Mouse (Mus musculus) neural tube, embryonic 14.5 days (tissue): ENCODE measurements at regions not wholly inside any gene's neighbourhood (a gene's known extent, or its start where the extent isn't known, plus 50 kb on each side); places are given as distances from the start of the nearest gene placed in this dataset.

Experiments
- ATAC-seq: fragments of 200-750 bp; cut with Nextera tagmentation; 2 replicates; pipeline ENCODE4 v1.8.0; 2017; ENCODE audit warnings: low read depth, mild to moderate bottlenecking, moderate TSS enrichment, moderate library complexity
- H3K27ac ChIP-seq: fragments of 300-500 bp; sonication (generic); 2 replicates; pipeline ENCODE4 v1.5.1; 2014; ENCODE audit warnings: low read depth, mild to moderate bottlenecking, control low read depth, low read length, moderate library complexity, mixed read lengths
- H3K27me3 ChIP-seq: fragments of 300-500 bp; sonication (generic); 2 replicates; pipeline ENCODE4 v1.6.1; 2014; ENCODE audit warnings: low read length; ENCODE audit not compliant: control insufficient read depth, insufficient read depth
- H3K36me3 ChIP-seq: fragments of 300-500 bp; sonication (generic); 2 replicates; pipeline ENCODE4 v1.6.1; 2014; ENCODE audit warnings: low read length, mixed read lengths; ENCODE audit not compliant: control insufficient read depth, insufficient read depth
- H3K4me1 ChIP-seq: fragments of 300-500 bp; sonication (generic); 2 replicates; pipeline ENCODE4 v1.6.1; 2014; ENCODE audit warnings: low read length; ENCODE audit not compliant: control insufficient read depth, insufficient read depth
- H3K4me2 ChIP-seq: fragments of 300-500 bp; sonication (generic); 2 replicates; pipeline ENCODE4 v1.6.1; 2014; ENCODE audit warnings: mild to moderate bottlenecking, low read depth, low read length, control low read depth
- H3K4me3 ChIP-seq: fragments of 300-500 bp; sonication (generic); 2 replicates; pipeline ENCODE4 v1.5.1; 2014; ENCODE audit warnings: low read depth, low read length, control low read depth, mixed read lengths
- H3K9ac ChIP-seq: fragments of 300-500 bp; sonication (generic); replicated peaks from 2 replicates; pipeline ENCODE4 v1.6.1; 2014; ENCODE audit warnings: low read depth, mild to moderate bottlenecking, control low read depth, low read length, mixed read lengths
- H3K9me3 ChIP-seq: fragments of 300-500 bp; sonication (generic); 2 replicates; pipeline ENCODE4 v1.6.1; 2016; ENCODE audit warnings: low read length; ENCODE audit not compliant: control insufficient read depth
- WGBS: fragments of 180-500 bp; shearing (Covaris S2); extraction: QIAGEN DNeasy Blood & Tissue Kit; methylation state at CpG from one replicate; pipeline ENCODE4 v1.1.7; 2014; 5-methylcytosine and 5-hydroxymethylcytosine counted together

DNA sequence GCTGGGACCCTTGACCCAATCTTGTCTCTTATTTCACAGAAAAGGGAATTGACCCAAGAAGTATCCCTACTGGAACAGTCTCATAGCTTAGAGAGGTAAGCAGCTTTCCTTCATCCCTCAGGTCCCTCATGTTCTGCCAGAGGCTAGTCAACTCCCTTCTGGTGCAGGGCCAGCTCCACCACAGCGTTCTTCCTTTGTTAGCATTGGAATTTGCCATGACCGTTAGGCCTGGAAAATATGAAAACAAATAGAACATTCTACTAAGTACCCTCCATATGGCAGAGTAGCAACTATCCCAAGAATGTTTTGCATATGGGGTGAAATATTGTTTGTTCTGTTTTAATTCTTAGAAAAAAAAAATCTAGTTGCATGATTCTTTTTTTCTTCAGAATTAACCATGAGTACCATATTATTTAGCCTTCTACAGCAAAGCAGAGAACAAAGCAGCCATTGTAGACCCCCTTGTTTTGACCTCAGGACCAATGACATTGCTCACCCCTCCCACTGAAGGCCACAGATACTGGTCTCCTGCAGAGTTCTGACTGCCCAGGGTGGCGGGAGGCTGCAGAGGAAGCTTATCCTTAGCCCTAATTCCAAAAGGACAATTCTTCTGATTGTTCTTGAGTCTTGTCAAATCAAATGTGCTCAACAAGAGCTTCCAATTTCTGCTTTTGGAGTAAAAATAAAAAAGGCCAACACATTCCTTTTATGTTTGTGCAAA, 78.1 kb upstream of the Ehbp1 start:
- Histone ChIP-seq H3K36me3 (no peaks in the 10 kb centered on the region), H3K4me3 (no peak overlapping the region), H3K4me1 (no peaks in the 10 kb centered on the region), H3K9ac (no peak overlapping the region), H3K27ac (no peak overlapping the region), H3K27me3 (no peaks in the 10 kb centered on the region), H3K9me3 (no peaks in the 10 kb centered on the region), H3K4me2 (no peak overlapping the region)
- no peak for ATAC-seq
- 48% methylated on average over 3 of the region's 3 CpGs for whole genome bisulfite sequencing

DNA sequence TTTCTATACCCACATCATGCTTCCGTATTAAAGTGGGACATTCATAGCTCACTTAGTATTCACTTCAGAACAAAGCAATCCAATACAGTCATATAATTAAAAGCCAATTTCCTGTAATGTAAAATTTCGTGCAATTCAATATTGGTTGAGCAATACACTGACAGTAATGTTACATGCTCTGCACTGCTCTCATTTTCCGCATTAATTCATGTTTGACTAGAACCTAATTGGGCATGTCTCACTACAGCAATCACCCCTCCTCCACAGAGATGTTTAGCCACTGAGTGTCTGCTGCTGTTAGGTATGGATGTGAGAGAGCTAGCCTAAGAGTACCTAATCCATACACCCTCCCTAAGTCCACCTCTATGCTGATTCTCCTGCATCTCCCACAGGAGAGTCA, 79.7 kb upstream of the Ehbp1 start:
- Histone ChIP-seq H3K27me3 (no peaks in the 10 kb centered on the region), H3K4me3 (no peak overlapping the region), H3K27ac (no peak overlapping the region), H3K9ac (no peak overlapping the region), H3K4me2 (no peak overlapping the region), H3K4me1 (no peaks in the 10 kb centered on the region), H3K36me3 (no peaks in the 10 kb centered on the region), H3K9me3 (no peaks in the 10 kb centered on the region)
- peak; percentile 65; the same call in 1 of the 2 replicates for ATAC-seq
- WGBS = 76% methylated on average over 3 of the region's 3 CpGs

DNA sequence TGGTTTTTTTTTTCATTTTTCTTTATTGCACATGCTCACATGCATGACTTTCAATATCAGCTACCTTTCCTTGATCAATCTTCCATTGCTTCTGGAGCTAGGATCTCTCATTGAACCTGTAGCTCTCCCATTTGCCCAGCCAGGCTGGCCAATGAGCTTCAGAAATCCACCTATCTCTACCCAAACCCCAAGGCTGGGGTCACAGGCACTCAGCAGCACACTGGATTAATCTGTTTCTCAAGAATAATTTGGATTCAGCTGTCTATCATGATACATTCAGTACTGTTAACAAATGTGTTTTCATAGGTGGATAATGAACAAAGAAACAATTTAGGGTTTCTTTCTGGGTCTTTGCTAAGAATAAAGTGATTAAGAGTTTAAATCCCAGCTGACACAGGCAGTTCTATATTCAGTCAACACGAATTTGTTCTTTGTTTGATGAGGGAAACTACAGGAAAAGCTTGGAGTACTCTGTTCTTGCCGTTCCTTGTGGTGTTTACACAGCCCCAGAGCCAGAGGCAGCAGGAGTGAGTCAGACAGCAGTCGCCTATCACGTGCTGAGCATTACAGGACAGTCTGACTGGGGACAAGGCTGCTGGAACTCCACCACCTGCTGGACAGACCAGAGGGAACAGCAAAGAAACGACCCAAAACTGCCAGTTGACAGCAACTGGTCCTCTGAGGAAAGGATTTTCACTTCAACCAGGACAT, 74.6 kb upstream of the Tmem17 start:
- no peak overlapping the region for H3K4me2 ChIP-seq
- H3K27ac ChIP-seq = no peak overlapping the region
- no peaks in the 10 kb centered on the region for H3K36me3 ChIP-seq
- no peaks in the 10 kb centered on the region for H3K9me3 ChIP-seq
- H3K4me3 ChIP-seq = no peak overlapping the region
- peak; percentile 89; the same call in 1 of the 2 replicates for ATAC-seq
- no peaks in the 10 kb centered on the region for H3K27me3 ChIP-seq
- 20% methylated on average over 5 of the region's 5 CpGs for WGBS
- H3K9ac ChIP-seq = no peak overlapping the region
- H3K4me1 ChIP-seq = no peaks in the 10 kb centered on the region

DNA sequence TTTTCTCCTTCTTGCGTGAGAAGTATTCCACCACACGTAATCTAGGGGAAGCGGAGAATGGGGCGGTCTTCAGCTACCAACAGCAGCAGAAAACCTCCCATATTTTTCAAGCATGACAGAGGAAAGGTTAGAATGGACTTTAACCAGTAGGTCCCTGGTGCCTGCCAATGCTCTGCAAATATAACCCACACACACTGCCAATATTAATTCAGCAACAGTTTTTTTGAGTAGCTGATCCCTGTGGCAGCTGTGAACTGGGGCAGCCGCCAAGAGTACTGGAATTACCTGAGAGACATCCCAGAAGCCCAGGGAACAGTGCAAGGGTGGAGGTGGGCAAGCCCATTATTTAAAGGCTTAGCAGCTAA, 74.1 kb upstream of the Tmem17 start:
- no peak for ATAC-seq

DNA sequence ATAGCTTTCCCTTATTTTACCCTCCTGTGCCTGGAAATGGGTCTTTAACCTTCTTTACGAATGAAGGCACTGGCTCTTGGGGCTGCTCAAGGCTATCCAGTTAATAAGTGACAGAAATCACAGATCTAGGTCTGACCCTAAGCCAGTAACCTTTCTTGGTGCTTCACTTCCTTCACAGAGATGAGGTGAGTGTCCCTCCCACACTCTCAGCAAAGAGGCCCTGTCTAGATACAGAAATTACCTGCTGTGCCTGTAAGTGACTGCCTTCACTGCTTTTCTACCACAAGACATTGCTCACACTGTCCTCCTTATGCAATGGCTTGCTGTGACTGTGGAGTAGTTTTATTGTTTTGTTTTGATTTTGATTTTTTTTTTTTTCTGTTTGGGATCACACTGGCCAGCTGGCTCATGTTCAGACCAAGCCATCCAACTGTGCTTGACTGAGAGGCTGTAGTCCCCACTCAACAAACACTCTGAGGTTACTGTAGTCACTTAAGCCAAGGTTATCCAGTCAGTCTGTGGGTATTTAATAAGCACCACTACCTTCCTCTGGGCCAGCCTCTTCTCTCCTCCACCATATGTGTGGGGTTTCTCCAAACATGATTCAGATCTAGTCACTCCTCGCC, 73.3 kb upstream of the Tmem17 start:
- Histone ChIP-seq H3K27me3 (no peaks in the 10 kb centered on the region), H3K27ac (no peak overlapping the region), H3K36me3 (no peaks in the 10 kb centered on the region), H3K4me1 (no peaks in the 10 kb centered on the region), H3K4me3 (no peak overlapping the region), H3K9ac (no peak overlapping the region), H3K9me3 (no peaks in the 10 kb centered on the region), H3K4me2 (no peak overlapping the region)
- 91% methylated on average over 2 of the region's 2 CpGs for WGBS
- ATAC-seq = no peak

More for the DNA sequence above, 74.1 kb upstream of the Tmem17 start:
- Histone ChIP-seq H3K4me2 (no peak overlapping the region), H3K9me3 (no peaks in the 10 kb centered on the region), H3K4me3 (no peak overlapping the region), H3K27ac (no peak overlapping the region), H3K36me3 (no peaks in the 10 kb centered on the region), H3K4me1 (no peaks in the 10 kb centered on the region), H3K27me3 (no peaks in the 10 kb centered on the region), H3K9ac (no peak overlapping the region)
- WGBS = 83% methylated on average over 5 of the region's 5 CpGs

DNA sequence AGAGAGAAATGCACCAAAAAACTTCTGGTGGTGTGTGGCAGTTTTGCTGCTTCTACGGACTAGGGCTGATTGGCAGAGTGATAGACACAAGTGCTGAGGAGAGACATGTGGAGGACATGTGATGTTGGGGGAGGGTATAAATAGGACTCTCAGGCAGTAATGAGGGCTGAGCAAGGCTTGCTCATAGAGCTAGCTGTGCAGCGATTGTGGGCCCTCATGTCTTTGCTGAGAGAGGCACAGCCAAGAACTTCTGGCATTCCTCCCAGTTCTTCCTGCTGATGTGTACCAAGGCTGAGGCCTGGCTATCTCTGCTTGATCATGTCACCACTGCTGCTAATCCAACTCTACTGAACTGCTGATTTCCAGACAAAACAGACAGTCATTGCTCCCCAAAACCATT, 71.4 kb upstream of the Tmem17 start:
- ATAC-seq = peak; percentile 17; the same call in 1 of the 2 replicates
- Histone ChIP-seq H3K36me3 (no peaks in the 10 kb centered on the region), H3K9ac (no peak overlapping the region), H3K4me1 (no peaks in the 10 kb centered on the region), H3K9me3 (no peaks in the 10 kb centered on the region), H3K27me3 (no peaks in the 10 kb centered on the region), H3K4me3 (no peak overlapping the region), H3K27ac (no peak overlapping the region), H3K4me2 (no peak overlapping the region)
- 73% methylated on average over 2 of the region's 2 CpGs for WGBS

DNA sequence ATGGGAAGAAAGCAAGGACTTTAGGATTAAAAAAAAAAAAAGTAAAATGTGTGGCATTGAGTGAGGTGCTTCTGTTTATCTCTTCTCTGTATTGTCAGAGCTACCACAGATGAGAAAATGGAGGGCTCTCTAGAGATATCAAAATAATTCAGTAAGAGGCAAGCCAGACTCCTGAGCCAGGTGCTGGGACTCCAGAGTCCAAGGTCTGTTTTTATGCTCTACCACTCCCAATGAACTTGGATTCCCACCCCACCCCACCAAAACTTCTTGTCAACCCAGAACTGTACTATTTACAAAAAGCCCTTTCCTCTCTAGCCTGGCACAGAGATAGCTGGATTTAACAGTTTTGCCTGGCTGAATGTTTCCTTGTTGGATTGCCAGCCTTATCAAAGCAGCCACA, 58.7 kb upstream of the Tmem17 start:
- Histone ChIP-seq H3K36me3 (no peaks in the 10 kb centered on the region), H3K9me3 (no peaks in the 10 kb centered on the region), H3K4me2 (no peak overlapping the region), H3K4me3 (no peak overlapping the region), H3K9ac (no peak overlapping the region), H3K27me3 (no peaks in the 10 kb centered on the region), H3K4me1 (no peaks in the 10 kb centered on the region), H3K27ac (no peak overlapping the region)
- ATAC-seq = no peak

DNA sequence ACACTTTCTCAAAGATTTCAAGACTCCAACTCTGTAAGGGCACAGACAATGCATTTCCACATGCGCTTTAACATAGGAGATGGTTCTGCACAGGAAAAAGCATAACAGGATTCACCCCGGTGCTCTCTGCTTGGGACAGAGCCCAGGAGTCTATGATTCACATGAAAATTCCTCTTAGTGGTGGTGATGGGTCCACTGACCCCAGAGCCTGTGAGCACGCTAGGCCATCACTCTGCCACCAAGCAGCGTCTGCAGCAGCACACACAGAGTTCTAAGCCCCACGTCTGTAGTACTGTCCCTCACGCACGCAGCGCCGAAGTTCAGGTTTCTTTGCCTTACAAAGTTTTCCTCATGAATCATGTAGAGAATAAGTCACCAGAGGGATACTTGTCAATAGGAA, 55.6 kb upstream of the Tmem17 start:
- Histone ChIP-seq H3K27ac (no peak overlapping the region), H3K4me1 (no peaks in the 10 kb centered on the region), H3K9ac (no peak overlapping the region), H3K9me3 (no peaks in the 10 kb centered on the region), H3K4me3 (no peak overlapping the region), H3K4me2 (no peak overlapping the region), H3K27me3 (no peaks in the 10 kb centered on the region), H3K36me3 (no peaks in the 10 kb centered on the region)
- no peak for ATAC-seq
- 96% methylated on average over 9 of the region's 9 CpGs for WGBS

DNA sequence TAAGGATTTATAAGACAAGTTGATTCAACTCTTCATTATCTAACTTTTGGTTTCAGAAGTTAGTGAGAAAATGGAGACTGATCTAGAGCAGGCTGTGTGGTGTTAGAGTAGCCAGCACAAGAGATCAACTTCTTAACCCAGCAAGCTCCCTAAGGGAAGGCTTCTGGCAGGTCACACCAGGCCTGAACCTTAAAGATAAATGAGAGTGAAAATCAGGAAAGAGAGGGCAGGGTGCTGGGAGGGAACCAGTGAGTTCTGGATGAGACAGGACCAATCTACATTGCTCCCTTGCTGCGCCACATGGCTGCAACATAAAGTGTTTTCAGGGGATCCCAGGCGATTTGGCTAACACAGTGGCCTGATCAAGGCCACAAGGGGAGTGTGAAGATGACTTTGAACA, 54.7 kb upstream of the Tmem17 start:
- no peaks in the 10 kb centered on the region for H3K9me3 ChIP-seq
- H3K27ac ChIP-seq = no peak overlapping the region
- no peak for ATAC-seq
- WGBS = 93% methylated on average over 2 of the region's 2 CpGs
- no peak overlapping the region for H3K9ac ChIP-seq
- no peak overlapping the region for H3K4me2 ChIP-seq
- H3K4me1 ChIP-seq = no peaks in the 10 kb centered on the region
- H3K27me3 ChIP-seq = no peaks in the 10 kb centered on the region
- H3K4me3 ChIP-seq = no peak overlapping the region
- H3K36me3 ChIP-seq = no peaks in the 10 kb centered on the region
